Mouse (Mus musculus) testis, adult 2 months (tissue): Measurements from ENCODE around the gene Gstk1.

Experiments
- CTCF ChIP-seq: fragments of 200-500 bp; IDR thresholded peaks from 2 replicates; pipeline ENCODE4 v1.5.1; 2012; ENCODE audit warnings: low read depth, mild to moderate bottlenecking, inconsistent platforms, low read length, moderate library complexity; ENCODE audit not compliant: control insufficient read depth, insufficient read depth, insufficient replicate concordance
- POLR2A ChIP-seq: fragments of 200-500 bp; IDR thresholded peaks from 2 replicates; pipeline ENCODE4 v1.6.1; 2012; ENCODE audit warnings: low read depth, mild to moderate bottlenecking, inconsistent platforms, low read length, moderate library complexity; ENCODE audit not compliant: control insufficient read depth

DNA sequence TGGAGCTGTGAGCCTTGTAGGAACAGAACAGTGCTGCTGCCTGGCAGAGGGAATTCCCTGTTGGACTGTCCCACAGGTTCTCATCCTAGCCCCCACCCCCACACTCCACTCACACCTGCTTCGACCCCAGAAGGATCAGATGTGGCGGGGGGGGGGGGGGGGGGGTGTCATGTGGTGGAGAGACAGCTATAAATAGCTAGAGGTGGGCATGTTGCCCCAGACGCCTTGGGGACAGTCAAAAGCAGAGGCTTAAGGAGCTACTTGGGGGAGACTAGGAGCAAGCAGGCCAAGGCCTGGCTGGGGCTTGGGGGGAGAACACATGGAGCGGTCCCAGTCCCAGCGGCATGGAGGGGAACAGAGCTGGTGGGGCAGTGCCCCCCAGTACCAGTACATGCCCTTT, 40.7 kb downstream of the Gstk1 start, which contains the start of gene Clcn1:
- TF ChIP-seq CTCF (no peak), POLR2A (no peak)
